Mouse (Mus musculus): Measurements from ENCODE around the gene Dcpp3. TPM values are rescaled to one million over a fixed set of nuclear protein-coding genes. Genes with fewer than 3 reads are reported as not detected.

Dcpp3 gene
- polyA plus RNA-seq (2014; fragmentation: Illumina TruSeq; extraction: RNeasy Lipid Tissue Mini Kit (QIAGEN cat#74804)), result 4.1 TPM

GRCm38 (mm10) chr17:23917158-23917557 is at the start of gene Dcpp3:
Gene Dcpp3, plus strand, starts transcription at chr17:23917458.

DNA sequence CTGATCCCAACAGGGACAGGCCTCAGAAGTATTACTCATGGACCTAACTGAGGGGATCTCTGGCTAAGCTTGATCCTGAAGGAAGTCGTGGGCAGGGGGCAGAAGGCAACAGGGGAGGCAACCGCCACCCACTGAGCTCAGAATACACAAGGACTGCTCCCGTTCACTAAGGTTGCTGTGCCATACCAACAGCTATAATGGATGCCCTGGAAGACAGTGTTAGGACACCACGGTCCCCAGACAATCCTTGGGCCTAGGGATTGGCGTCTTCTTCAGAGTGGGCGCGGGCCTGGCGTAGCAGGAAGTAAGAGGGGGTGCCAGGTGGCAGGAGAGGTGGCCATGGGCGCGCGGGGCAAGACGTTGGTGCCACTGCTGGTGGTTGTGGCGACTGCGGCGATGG is 49.5 kb upstream of the Dcpp3 start, which contains the start of gene Prss21:
Gene Prss21, plus strand, starts transcription at position 301 of the 400 bp plus-strand sequence.

DNA sequence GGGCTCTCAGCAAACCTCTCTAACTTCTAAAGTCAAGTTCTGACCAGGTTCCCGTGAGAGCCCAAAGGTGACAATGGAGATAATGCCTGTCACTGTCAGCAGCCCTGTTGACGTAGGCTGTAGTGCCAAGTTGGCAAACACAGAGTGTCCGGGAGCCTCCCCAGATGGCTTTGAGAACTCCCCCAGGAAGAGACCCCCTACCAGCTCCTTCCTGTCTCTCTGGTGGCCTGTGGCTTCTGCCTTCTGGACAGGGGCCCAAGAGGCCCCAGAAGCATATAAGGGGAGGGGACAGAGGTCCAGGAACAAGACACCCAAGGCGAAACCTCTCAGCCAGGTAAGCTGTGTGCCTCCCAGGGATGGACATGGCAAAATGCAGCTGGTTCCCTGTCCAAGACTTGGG is 36.7 kb upstream of the Dcpp3 start, which contains the start of the genes Dcpp1 and Dcpp2:
Gene Dcpp1, plus strand, starts transcription at position 301 of the 400 bp plus-strand sequence.
Gene Dcpp2, plus strand, starts transcription at position 305 of the 400 bp plus-strand sequence.

GRCm38 (mm10) chr17:23941372-23941771 is 24.1 kb downstream of the Dcpp3 start, which contains the start of gene Sbp:
Gene Sbp, plus strand, starts transcription at chr17:23941672.

GRCm38 (mm10) chr17:23955174-23955573 is 37.9 kb downstream of the Dcpp3 start, which contains the start of gene Sbpl:
Gene Sbpl, minus strand, starts transcription at chr17:23955274.

Other genes with a start within 250 kb of the Dcpp3 start
- 3.5 TPM for gene Hcfc1r1, start 243.9 kb upstream of the Dcpp3 start, polyA plus RNA-seq (2014; fragmentation: Illumina TruSeq; extraction: RNeasy Lipid Tissue Mini Kit (QIAGEN cat#74804))
- 3.6 TPM for gene Thoc6, start 243.6 kb upstream of the Dcpp3 start, polyA plus RNA-seq (2014; fragmentation: Illumina TruSeq; extraction: RNeasy Lipid Tissue Mini Kit (QIAGEN cat#74804))
- gene Tnfrsf12a, start 240.0 kb upstream of the Dcpp3 start, polyA plus RNA-seq (2014; fragmentation: Illumina TruSeq; extraction: RNeasy Lipid Tissue Mini Kit (QIAGEN cat#74804)), result not detected
- not detected for gene Cldn6, start 238.2 kb upstream of the Dcpp3 start, polyA plus RNA-seq (2014; fragmentation: Illumina TruSeq; extraction: RNeasy Lipid Tissue Mini Kit (QIAGEN cat#74804))
- not detected for gene Cldn9, start 233.4 kb upstream of the Dcpp3 start, polyA plus RNA-seq (2014; fragmentation: Illumina TruSeq; extraction: RNeasy Lipid Tissue Mini Kit (QIAGEN cat#74804))
- gene 1520401A03Rik, start 194.7 kb upstream of the Dcpp3 start, polyA plus RNA-seq (2014; fragmentation: Illumina TruSeq; extraction: RNeasy Lipid Tissue Mini Kit (QIAGEN cat#74804)), result not detected
- 0.46 TPM for gene Pkmyt1, start 191.1 kb upstream of the Dcpp3 start, polyA plus RNA-seq (2014; fragmentation: Illumina TruSeq; extraction: RNeasy Lipid Tissue Mini Kit (QIAGEN cat#74804))
- 2.0 TPM for gene Paqr4, start 176.6 kb upstream of the Dcpp3 start, polyA plus RNA-seq (2014; fragmentation: Illumina TruSeq; extraction: RNeasy Lipid Tissue Mini Kit (QIAGEN cat#74804))
- gene Kremen2, start 171.6 kb upstream of the Dcpp3 start, polyA plus RNA-seq (2014; fragmentation: Illumina TruSeq; extraction: RNeasy Lipid Tissue Mini Kit (QIAGEN cat#74804)), result not detected
- gene Flywch1, start 145.9 kb upstream of the Dcpp3 start, polyA plus RNA-seq (2014; fragmentation: Illumina TruSeq; extraction: RNeasy Lipid Tissue Mini Kit (QIAGEN cat#74804)), result 0.34 TPM
- gene Flywch2, start 131.4 kb upstream of the Dcpp3 start, polyA plus RNA-seq (2014; fragmentation: Illumina TruSeq; extraction: RNeasy Lipid Tissue Mini Kit (QIAGEN cat#74804)), result not detected
- gene Srrm2, start 126.9 kb upstream of the Dcpp3 start, polyA plus RNA-seq (2014; fragmentation: Illumina TruSeq; extraction: RNeasy Lipid Tissue Mini Kit (QIAGEN cat#74804)), result 111 TPM
- gene Elob, start 88.3 kb upstream of the Dcpp3 start, polyA plus RNA-seq (2014; fragmentation: Illumina TruSeq; extraction: RNeasy Lipid Tissue Mini Kit (QIAGEN cat#74804)), result 18.7 TPM
- not detected for gene Prss33, start 81.4 kb upstream of the Dcpp3 start, polyA plus RNA-seq (2014; fragmentation: Illumina TruSeq; extraction: RNeasy Lipid Tissue Mini Kit (QIAGEN cat#74804))
- not detected for gene Prss32, start 73.6 kb upstream of the Dcpp3 start, polyA plus RNA-seq (2014; fragmentation: Illumina TruSeq; extraction: RNeasy Lipid Tissue Mini Kit (QIAGEN cat#74804))
- gene Prss41, start 73.3 kb upstream of the Dcpp3 start, polyA plus RNA-seq (2014; fragmentation: Illumina TruSeq; extraction: RNeasy Lipid Tissue Mini Kit (QIAGEN cat#74804)), result not detected
- gene Prss21, start 49.4 kb upstream of the Dcpp3 start, polyA plus RNA-seq (2014; fragmentation: Illumina TruSeq; extraction: RNeasy Lipid Tissue Mini Kit (QIAGEN cat#74804)), result not detected
- gene Dcpp1, start 36.6 kb upstream of the Dcpp3 start, polyA plus RNA-seq (2014; fragmentation: Illumina TruSeq; extraction: RNeasy Lipid Tissue Mini Kit (QIAGEN cat#74804)), result 1.3 TPM
- not detected for gene Dcpp2, start 36.6 kb upstream of the Dcpp3 start, polyA plus RNA-seq (2014; fragmentation: Illumina TruSeq; extraction: RNeasy Lipid Tissue Mini Kit (QIAGEN cat#74804))
- gene Sbp, start 24.2 kb downstream of the Dcpp3 start, polyA plus RNA-seq (2014; fragmentation: Illumina TruSeq; extraction: RNeasy Lipid Tissue Mini Kit (QIAGEN cat#74804)), result not detected
- not detected for gene Sbpl, start 37.8 kb downstream of the Dcpp3 start, polyA plus RNA-seq (2014; fragmentation: Illumina TruSeq; extraction: RNeasy Lipid Tissue Mini Kit (QIAGEN cat#74804))
- gene Prss30, start 63.1 kb downstream of the Dcpp3 start, polyA plus RNA-seq (2014; fragmentation: Illumina TruSeq; extraction: RNeasy Lipid Tissue Mini Kit (QIAGEN cat#74804)), result 0.43 TPM
- not detected for gene Prss22, start 80.6 kb downstream of the Dcpp3 start, polyA plus RNA-seq (2014; fragmentation: Illumina TruSeq; extraction: RNeasy Lipid Tissue Mini Kit (QIAGEN cat#74804))
- gene Prss27, start 120.7 kb downstream of the Dcpp3 start, polyA plus RNA-seq (2014; fragmentation: Illumina TruSeq; extraction: RNeasy Lipid Tissue Mini Kit (QIAGEN cat#74804)), result not detected
- gene Kctd5, start 156.0 kb downstream of the Dcpp3 start, polyA plus RNA-seq (2014; fragmentation: Illumina TruSeq; extraction: RNeasy Lipid Tissue Mini Kit (QIAGEN cat#74804)), result 64.0 TPM
- gene Pdpk1, start 233.5 kb downstream of the Dcpp3 start, polyA plus RNA-seq (2014; fragmentation: Illumina TruSeq; extraction: RNeasy Lipid Tissue Mini Kit (QIAGEN cat#74804)), result 52.1 TPM
- not detected for gene Amdhd2, start 246.3 kb downstream of the Dcpp3 start, polyA plus RNA-seq (2014; fragmentation: Illumina TruSeq; extraction: RNeasy Lipid Tissue Mini Kit (QIAGEN cat#74804))